Mouse (Mus musculus) layer of hippocampus, postnatal 36 days (tissue): ENCODE measurements around the gene Phf21a. TPM values are rescaled to one million over a fixed set of nuclear protein-coding genes. Genes with fewer than 3 reads are reported as not detected.
A peak's percentile ranks its signal among the peaks of the same experiment; 100 is the strongest.

Experiments
- DNase-seq, 2 experiments: peaks; one replicate each; pipeline ENCODE4 v3.0.0; 2022
- total RNA-seq, 2 experiments: library from RNA; stranded (reverse); gene quantifications; 2 replicates each; pipeline ENCODE4 v1.2.3; 2021

Phf21a gene
- total RNA-seq, 2 experiments from 2014 or later, result 136 to 142 TPM

DNA sequence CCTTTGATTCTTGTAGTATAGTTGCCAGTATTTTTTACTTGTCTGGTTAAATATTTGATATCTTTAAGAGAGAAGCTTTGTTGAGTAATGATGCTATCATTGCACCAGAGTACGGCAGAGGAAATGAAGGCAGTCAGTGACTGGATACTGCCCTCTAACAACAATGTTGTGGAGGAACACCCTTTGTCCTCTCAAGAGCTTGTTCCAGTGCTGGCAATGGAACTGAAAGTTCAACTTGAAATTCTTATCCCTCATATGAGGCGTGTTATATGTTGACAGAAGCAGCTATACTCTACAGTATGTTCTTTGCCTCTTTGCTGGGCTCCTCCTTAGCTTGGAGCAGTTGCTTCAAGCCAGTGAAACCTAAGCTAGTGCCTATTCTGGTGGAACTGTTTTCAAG lies 147.4 kb downstream of the Phf21a start:
- DNase-seq, result no peak

DNA sequence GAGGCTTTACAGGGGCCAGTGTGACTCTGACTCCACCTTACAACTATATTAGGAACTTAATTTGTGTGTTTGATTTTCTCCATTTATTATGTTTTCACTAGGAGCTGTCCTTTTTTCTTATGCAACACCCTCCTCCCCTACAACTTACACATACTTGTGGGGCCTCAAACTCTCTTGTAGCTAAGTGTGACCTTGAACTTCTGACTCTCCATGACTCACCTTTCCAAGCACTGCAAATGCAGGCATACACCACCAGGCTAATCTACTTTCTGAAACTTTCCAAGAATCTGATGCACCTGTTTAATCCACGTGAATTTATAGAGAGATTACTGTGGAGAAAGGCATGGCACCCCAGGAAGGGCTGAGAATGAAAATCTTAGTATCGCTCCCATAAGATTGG lies 147.9 kb downstream of the Phf21a start:
- DNase-seq, result no peak

DNA sequence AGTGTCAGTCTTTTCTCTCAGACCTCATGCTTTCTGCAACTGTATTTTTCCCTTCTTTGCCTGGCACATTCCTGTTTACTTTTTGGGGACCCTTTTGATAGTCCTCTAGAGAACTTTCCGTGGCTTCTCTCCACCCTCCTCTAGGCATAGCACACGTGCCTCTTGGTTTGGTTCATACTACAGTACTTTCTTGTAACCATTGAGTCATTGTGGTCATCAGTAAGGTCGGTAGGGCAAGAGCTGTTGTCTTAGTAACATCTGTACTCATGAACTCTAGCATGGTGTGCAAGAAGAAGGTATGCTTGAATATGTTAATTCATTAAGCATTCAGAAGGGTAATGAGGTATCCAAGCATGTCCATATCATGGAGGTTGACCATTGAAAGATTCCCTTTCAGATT lies 148.4 kb downstream of the Phf21a start:
- DNase-seq, result no peak

DNA sequence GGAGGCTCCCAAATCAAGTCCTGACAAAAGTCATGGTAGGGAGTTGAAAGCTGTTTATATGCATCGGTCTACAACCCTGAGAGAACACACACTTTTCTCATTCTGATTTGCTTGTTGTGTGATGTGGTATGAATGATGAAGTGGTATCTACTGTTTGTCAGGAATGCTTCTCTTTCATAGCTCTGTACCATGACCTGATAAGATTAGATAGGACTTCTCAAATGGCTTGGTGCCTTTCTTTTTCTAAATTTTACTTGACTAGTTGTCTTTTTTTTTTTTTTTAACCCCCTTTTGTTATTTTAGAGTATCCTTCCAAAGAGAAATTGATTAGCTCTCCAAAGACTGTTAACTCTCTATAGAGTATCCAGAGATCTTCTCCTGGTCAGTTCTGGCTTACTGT lies 153.2 kb downstream of the Phf21a start:
- no peak for DNase-seq

DNA sequence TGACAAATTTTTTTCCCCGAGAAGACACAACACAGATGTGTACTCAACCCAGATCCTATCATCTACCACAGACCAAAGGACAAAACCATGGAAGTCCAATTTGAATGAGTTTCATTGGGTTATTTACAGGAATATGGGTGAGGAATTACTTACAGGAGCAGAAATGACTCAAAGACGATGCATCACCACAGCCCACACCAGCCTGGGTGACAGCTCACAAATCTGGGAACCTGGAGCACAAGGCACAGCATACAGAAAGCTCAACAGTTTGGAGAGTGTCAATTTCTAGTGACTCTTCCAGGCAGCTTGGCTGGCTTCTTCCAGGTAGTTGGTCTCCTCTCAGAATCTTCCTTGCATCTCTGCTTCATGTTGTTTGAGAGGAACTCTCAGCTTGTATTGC lies 154.8 kb downstream of the Phf21a start:
- DNase-seq, result no peak

- DNase-seq, result no peak
These were observed 157.6 kb downstream of the Phf21a start for GRCm38 (mm10) chr2:92250472-92250871.

GRCm38 (mm10) chr2:92253777-92254176 lies 160.9 kb downstream of the Phf21a start:
- no peak for DNase-seq

DNA sequence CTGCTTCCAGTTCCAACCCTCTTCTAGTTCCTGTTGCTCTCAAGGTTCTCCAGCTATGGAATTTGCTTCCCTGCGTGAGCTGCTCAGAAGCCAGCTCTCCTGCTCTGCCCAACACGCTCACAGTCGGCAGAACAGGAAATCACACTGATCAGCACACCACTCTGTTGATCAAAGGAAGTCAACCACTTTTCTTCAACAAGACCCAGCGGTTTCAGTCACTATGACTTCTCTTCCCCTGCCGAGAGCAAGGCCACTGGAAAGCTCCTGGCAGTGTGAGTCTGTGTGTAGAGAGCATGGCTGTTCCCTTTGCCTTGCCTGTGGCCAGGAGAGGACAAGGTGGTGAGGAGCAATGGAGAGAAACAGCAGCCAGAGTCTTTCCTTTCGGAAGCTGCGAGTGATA lies 163.2 kb downstream of the Phf21a start:
- DNase-seq, result no peak

DNA sequence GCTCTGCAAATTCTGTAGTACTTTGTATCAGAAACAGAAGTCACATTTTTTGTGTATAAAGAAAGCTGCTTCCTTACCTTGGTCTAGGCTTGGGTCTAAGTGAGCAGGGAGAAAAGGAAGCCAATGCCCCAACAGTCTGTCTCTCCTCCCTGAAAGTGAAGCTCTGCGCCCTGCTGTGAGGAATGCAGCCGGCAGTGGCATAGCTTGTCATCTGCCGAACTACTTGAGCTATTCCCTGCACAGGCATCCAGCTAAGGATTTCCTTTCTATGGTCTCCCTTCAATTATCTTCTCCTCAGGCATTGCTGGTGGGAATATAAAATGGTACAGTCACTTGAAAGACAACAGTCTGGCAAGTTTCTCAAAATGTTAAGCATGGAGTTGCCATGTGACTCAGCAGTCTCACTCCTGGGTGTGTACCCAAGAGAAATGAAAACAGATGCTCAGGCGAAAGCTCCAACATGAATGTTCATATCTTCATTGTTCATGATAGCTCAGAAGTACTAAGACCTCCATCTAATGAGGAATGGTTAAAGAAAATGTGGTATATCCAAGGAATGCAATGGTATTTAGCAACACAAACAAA lies 164.5 kb downstream of the Phf21a start:
- DNase-seq, result no peak

GRCm38 (mm10) chr2:92259924-92260323 lies 167.0 kb downstream of the Phf21a start:
- no peak for DNase-seq

DNA sequence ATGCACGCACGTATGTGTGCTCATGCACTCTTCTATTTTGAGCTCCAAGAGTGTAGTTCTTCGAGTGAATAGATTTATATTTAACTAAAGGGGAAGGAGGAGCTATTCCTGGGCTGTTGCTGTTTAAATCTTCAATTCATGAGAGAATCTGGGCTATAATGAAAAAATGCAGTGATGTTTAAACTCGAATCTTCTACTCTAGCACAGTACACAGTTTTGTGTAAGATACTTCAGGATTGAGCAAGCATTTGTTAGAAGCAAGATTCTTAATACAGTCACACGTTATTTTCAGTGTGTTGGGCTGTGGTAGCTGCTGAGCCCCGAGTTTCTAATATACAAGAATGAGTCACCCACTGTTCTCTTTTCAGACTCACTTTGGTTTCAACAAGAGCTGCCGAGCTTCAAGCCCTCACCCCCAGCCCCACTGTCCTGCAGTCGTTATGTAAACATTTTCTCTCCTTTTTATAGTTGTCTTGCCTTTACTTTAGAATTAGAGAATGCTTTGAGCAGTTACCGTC lies 173.2 kb downstream of the Phf21a start:
- no peak for DNase-seq

- no peak for DNase-seq
These were observed 176.3 kb downstream of the Phf21a start for GRCm38 (mm10) chr2:92269227-92269626.

DNA sequence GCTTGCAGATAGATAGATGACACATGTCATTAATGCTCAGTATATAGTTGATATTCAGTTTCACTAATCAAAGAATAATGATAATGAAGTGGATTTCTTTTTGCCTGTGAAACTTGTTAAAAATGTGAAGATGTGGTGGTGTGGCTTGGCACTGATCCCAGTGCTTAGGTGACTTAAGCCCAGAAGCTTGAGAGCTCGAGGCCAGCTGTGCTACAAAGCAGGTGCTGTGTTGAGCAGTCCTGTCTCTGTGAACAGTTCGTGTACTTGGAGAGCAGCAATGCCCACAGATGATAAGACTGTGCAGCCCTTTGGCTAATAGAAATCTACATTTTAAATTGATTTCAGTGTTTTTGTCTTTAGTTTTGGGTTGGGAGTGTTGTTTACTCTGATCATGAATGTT lies 179.6 kb downstream of the Phf21a start:
- no peak for DNase-seq

DNA sequence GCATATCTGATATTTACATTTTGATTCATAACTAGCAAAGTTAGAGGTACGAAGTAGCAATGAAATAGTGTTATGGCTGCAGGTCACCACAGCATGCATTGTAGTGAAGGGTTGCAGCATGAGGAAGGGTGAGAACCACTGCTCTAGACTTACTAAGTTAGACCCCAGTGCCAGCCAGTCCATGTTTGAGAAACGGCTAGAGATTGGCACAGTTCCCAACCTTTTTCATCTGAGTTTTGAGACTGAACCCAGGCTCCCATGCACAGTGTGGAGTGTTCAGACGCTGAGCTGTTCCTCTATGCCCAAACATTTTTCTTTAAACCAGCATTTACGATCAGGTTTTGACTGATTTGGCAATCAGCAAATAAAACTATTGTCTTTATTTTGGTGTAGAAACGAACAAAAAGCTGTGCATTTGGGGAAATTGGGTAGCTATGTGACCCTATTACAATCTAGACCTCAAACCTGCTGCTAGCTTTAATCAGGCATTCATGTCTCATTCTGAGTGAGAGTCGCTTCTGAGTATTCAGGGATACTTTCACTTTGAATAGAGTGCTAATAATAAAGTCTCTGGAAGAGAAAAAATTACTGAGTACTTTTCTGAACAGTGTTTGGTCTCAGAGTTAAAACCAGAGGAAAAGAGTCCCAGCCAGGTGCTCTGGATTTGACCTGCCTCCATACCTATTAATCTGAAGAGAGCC lies 180.3 kb downstream of the Phf21a start:
- DNase-seq, result no peak

GRCm38 (mm10) chr2:92273802-92274183 lies 180.9 kb downstream of the Phf21a start:
- DNase-seq, result no peak

DNA sequence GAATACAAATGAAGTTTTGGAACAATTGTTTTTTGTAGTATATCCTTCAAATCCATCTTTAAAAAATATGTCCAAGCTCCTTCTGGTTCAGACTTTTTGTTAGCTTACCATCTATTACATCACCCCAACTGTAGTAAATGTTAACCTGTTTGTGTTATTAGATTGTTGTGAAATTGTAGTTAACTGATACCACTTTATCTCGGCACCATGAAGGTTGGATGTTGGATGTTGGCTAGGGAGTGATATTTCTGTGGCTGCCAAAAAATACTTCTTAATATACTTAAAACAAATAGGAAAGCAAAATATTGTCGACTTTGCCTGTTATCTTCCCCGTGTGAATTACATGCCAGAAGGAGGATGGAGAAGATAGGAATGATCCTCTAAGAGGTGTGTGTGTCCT lies 184.9 kb downstream of the Phf21a start:
- DNase-seq, result no peak

DNA sequence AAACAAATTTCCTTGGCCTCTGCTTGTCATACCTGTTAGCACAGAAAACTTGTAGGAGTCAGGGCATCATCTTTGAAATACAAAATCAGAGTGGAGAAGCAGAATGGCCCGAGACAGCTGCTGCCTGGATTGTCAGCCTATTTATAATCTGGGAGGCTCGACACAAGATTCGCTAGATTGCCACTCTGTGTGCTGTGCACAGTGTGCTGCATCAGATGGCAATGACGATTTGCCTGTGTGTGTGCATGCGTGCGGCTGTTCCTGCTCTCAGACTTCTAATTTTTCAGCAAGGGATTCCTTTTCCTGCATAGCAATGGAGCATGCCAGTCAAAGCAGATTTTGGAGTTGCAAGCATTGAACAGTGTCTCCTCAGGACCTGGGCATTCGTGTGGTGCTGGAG lies 185.7 kb downstream of the Phf21a start:
- DNase-seq, result peak; percentile 54 to 68

GRCm38 (mm10) chr2:92279398-92279797 lies 186.5 kb downstream of the Phf21a start:
- DNase-seq, result no peak

DNA sequence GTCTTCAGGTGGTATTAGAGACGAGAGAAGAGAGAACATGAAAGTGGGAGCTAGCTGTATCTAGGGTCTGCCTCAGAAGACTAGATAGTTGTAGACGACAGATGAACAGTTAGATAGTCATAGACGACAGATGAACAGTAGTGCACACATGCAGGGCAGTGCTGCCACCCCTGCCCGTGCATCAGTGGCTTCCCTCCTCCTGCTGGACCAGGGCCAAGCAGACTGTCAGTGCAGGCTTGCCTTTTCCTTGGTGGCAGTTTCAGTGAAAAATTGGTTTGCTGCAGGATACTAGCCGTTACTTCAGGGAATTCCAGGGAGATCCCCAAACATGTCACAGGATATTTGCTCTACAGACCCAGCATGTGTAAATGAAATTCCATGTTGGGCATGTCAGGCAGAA lies 192.7 kb downstream of the Phf21a start:
- peak; percentile 40 to 42 for DNase-seq

DNA sequence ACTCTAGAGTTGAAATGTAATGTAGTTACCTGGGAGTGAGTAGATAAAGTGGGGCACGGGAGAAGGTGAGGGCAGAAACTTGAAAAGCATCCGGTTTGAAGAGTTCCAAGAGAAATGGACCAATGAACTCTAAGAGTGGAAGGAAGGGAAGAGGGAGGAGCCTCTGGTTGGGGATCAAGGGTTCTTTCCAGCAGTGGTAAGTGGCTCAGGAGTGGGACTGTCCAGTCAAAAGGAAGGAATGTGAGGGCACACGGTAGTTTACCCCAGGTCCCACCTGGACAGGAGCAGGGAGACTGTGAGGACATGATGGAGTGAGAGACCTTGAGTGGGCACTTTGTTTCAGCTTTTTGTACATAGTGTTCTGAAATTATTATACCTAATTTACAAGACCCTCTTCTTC lies 196.4 kb downstream of the Phf21a start:
- DNase-seq, result no peak

DNA sequence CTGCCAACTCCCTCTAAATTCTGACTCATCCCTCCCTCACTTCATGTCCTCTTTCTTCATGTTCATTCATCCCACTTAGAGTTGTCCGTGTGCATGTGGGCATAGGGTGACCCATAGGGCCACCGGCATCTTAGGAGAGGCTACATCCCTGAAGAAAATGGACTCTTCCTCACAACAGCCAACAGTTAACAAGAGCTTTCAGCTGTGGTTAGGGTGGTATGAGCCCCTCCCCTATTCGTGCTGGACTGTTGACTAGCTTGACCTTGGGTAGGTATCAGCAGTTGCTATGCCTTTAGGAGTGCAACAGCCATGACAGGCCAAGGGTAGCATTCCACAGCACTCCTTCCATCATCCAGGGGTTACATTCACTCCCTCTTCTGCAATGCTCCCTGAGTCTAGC lies 198.6 kb downstream of the Phf21a start:
- no peak for DNase-seq

DNA sequence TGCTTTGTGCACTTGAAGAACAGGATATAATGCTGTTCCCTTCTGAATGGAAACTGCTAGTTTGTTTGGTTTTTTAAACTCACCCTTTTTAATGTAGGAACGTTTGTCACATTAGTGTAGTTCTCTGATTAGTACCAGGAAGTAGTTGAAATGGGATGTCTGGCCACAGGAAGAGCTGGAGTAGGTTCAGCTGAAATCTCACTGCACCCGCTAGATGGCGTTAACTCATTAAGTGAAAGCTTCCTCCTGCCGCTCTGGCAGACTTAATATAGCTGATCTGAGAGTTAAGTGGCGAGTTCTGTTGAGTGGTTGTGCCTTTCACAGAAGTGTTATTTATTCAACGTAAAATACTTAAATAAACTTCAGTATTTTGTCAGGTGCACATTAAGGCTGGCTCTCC lies 203.5 kb downstream of the Phf21a start:
- DNase-seq, result peak; percentile 70 to 72

DNA sequence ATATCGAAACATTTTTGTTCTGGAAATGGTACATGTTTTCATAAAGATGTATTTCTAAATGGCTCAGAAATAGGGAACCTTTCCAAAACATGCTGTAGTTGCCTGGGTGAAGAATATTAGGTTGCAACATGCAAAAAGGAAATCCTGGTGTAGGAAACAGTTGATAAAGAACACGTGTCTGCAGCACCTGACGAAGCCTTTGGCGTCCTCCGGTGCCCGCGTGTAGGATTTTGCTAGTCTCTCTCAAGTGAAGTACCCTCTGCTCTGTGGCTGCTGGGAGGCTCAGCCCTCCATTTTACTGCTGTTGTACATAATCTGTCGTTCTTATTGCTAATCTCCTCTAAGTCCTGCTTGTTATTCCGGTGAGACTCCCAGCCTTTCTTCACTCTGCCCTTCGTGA lies 207.0 kb downstream of the Phf21a start:
- no peak for DNase-seq

- no peak for DNase-seq
These were observed 209.1 kb downstream of the Phf21a start for GRCm38 (mm10) chr2:92301849-92302607.
